Mouse (Mus musculus) lung, adult 2 months (tissue): ENCODE measurements around the gene Gjb6.

Source experiments
- CTCF ChIP-seq: fragments of 200-500 bp; IDR thresholded peaks from 2 replicates; pipeline ENCODE4 v1.5.1; 2011; ENCODE audit warnings: mild to moderate bottlenecking, low read length, control low read depth; ENCODE audit not compliant: insufficient read depth
- POLR2A ChIP-seq: fragments of 200-500 bp; IDR thresholded peaks from 2 replicates; pipeline ENCODE4 v1.6.1; 2011; ENCODE audit warnings: low read depth, mild to moderate bottlenecking, control low read depth, low read length, borderline replicate concordance; ENCODE audit errors: extremely low read depth

DNA sequence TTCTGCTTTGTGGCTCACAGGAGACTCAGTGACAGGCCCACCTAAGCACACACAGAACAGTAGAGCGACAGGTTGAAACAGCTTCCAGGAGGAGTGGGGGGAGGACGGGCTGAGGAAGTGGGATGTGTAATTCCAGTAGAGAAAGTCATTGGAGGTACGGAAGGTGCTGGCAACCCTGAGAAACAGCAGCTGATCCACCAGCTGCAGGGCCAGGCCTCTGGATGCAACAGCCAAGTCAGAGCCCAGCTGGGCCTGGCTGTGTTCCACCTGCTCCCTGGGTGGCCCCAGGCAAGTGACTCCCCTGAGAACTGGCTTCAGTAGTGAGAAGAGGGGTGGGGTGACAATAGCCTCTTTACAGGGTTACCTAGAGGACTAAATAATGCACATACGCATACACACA is 27.8 kb upstream of the Gjb6 start:
- no peak for TF ChIP-seq CTCF
- no peak for TF ChIP-seq POLR2A
